Mouse (Mus musculus): ENCODE results near the gene Pde4d. TPM values are rescaled to one million over a fixed set of nuclear protein-coding genes. Genes with fewer than 3 reads are reported as not detected.

The Pde4d gene
- polyA plus RNA-seq, 1 experiment from 2014 or later: 27.9 TPM

DNA sequence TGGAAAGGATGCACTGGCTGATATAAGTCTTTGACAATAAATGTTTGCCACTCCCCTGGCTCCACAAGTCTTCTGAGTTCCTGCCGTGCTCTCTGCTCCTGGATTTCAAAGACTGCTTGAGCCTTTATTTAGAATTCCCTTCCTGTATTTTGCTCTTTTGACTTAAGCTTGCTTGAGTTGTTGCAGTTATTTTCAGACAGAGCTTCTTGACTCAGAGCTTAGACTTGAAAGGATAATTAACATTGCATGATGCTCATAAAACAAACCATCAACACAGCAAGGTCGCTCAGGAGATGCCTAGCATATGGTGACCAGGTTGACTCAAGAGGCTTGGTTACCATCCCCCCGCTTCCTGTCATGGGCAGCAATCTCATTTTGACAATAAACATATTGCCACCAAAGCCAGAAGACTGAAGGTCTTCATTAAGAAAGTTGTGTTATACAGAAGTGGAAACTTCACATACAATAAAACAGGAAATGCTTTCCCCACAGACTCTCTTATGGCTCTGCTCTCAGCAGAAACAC lies 1544.6 kb downstream of the Pde4d start:
- 74% methylated on average over 3 of the region's 3 CpGs for WGBS
- ATAC-seq (replicated peaks; ENCODE audit: extremely low read depth, insufficient read depth, low FRiP score): no peak
- no peak overlapping the region for H3K4me3 ChIP-seq (ENCODE audit: low read length)
- H3K9me3 ChIP-seq (replicated peaks; ENCODE audit: control insufficient read depth, low read length): no peaks in the 10 kb centered on the region
- H3K36me3 ChIP-seq (ENCODE audit: control insufficient read depth, insufficient read depth): no peaks in the 10 kb centered on the region
- H3K27me3 ChIP-seq (ENCODE audit: control insufficient read depth, insufficient read depth, low read length): no peaks in the 10 kb centered on the region
- H3K4me2 ChIP-seq (ENCODE audit: low read depth, low read length): no peak overlapping the region
- no peak overlapping the region for H3K27ac ChIP-seq (ENCODE audit: low read length)
- H3K9ac ChIP-seq (ENCODE audit: low read length): no peak overlapping the region
- H3K4me1 ChIP-seq (ENCODE audit: control insufficient read depth, insufficient read depth, low read length): peaks cover 20% of the 10 kb centered on the region

DNA sequence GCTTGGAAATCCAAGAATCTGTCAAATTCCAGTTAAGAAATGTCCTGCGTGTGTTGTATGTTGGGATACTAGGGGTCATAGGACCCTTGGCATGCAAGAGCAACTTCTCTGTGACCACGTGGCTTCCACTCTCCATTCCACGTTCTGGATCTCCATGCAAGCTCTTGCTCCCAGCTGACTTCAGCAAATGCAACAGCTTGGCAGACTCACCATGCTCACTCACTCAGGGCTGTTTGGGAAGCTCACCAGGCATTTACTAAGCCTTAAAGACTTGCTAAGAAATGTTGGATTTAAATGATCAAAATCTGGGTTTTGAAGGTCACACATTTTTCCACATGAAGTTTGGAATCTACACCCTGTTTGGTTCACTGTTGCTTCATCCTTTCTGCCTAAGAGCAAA lies 1552.3 kb downstream of the Pde4d start:
- ATAC-seq (replicated peaks; ENCODE audit: extremely low read depth, insufficient read depth, low FRiP score): no peak
- no peak overlapping the region for H3K9ac ChIP-seq (ENCODE audit: low read length)
- peaks cover 3% of the 10 kb centered on the region; the same call in 1 of the 2 replicates for H3K4me1 ChIP-seq (ENCODE audit: control insufficient read depth, insufficient read depth, low read length)
- 0 out of 2 replicates have a peak, but pooled peaks cover 2% of the 10 kb centered on the region for H3K27me3 ChIP-seq (ENCODE audit: control insufficient read depth, insufficient read depth, low read length)
- no peaks in the 10 kb centered on the region for H3K36me3 ChIP-seq (ENCODE audit: control insufficient read depth, insufficient read depth)
- no peak overlapping the region for H3K27ac ChIP-seq (ENCODE audit: low read length)
- no peak overlapping the region for H3K4me3 ChIP-seq (ENCODE audit: low read length)
- no peaks in the 10 kb centered on the region for H3K9me3 ChIP-seq (replicated peaks; ENCODE audit: control insufficient read depth, low read length)
- no peak overlapping the region for H3K4me2 ChIP-seq (ENCODE audit: low read depth, low read length)
- WGBS: 78% methylated on average over 3 of the region's 3 CpGs

MicroRNAs encoded within 50 kb of the gene (microRNA counts, 519-probe panel; counts per million panel counts)
- microRNA mmu-miR-1904: 2,199 counts per million, percentile 35 among the panel's probes with 10 or more counts
- not detected for microRNA mmu-miR-582-3p
- microRNA mmu-miR-582-5p: 1,593 counts per million, percentile 11 among the panel's probes with 10 or more counts

Small RNA genes within 50 kb of the gene (microRNA-seq; reads per million reads assigned to microRNA genes)
- not detected for gene Mir1904
- 8.8 reads per million, percentile 26 among the genes with 10 or more reads in this experiment for gene Mir582

Other genes starting within 250 kb of the Pde4d start
- 3.3 and 4.2 TPM in 2 replicates for gene Elovl7, start 235.5 kb upstream of the Pde4d start, polyA plus RNA-seq (2015; fragmentation: Nextera tagmentation; extraction: Ambion mirVana)
- gene Depdc1b, start 133.6 kb upstream of the Pde4d start, polyA plus RNA-seq (2015; fragmentation: Nextera tagmentation; extraction: Ambion mirVana): 5.1 and 6.4 TPM in 2 replicates